Mouse (Mus musculus): ENCODE data around the gene Naa80.

- no peak for TF ChIP-seq ZC3H11A (IDR thresholded peaks at IDR 0.05; ENCODE audit: borderline replicate concordance, low read depth, low read length)
- TF ChIP-seq MAFK (IDR thresholded peaks at IDR 0.05; ENCODE audit: insufficient read depth, low read depth, low read length), result no peak
- TF ChIP-seq CHD2 (IDR thresholded peaks at IDR 0.05; ENCODE audit: low read depth, low read length), result no peak
- no peak for TF ChIP-seq ZNF384 (IDR thresholded peaks at IDR 0.05; ENCODE audit: low read depth, low read length)
These were observed 27.9 kb downstream of the Naa80 start for GRCm38 (mm10) chr9:107606591-107606990.

Data from ES-E14 (cell line).